Mouse (Mus musculus): ENCODE data around the gene Gm28048. TPM values are rescaled to one million over a fixed set of nuclear protein-coding genes. Genes with fewer than 3 reads are reported as not detected.

Gm28048 gene
- polyA plus RNA-seq, 1 experiment from 2014 or later, result 6.9 TPM

- Histone ChIP-seq H3K4me3 (ENCODE audit: low read depth, low read length) (peak within 1 kb of the TSS; percentile 59), H3K4me2 (ENCODE audit: low read depth, severe bottlenecking) (peak within 1 kb of the TSS; percentile 76), H3K9me3 (ENCODE audit: control insufficient read depth, low read length) (peaks cover 11% of the 10 kb centered on the region; the same call in 1 of the 2 replicates), H3K36me3 (ENCODE audit: control insufficient read depth, insufficient read depth, low read length) (0 out of 2 replicates have a peak, but pooled peaks cover 5% of the 10 kb centered on the region), H3K9ac (ENCODE audit: low read length) (peak within 1 kb of the TSS; percentile 53), H3K27me3 (ENCODE audit: control insufficient read depth, insufficient read depth, low read length) (no peaks in the 10 kb centered on the region), H3K4me1 (ENCODE audit: control insufficient read depth, insufficient read depth, low read length) (no peaks in the 10 kb centered on the region), H3K27ac (replicated peaks; ENCODE audit: low read depth, low read length) (no peak within 1 kb of the TSS)
- 51% methylated on average over 56 of the region's 56 CpGs for WGBS
- ATAC-seq (ENCODE audit: insufficient number of reproducible peaks, low FRiP score, low TSS enrichment, low read depth), result peak; percentile 73
- peak; percentile 64 for DNase-seq (ENCODE audit: low spot score)
Observed at GRCm38 (mm10) chr11:22971835-22972709, 9.8 kb downstream of the Gm28048 start, which contains the start of gene Zrsr1. Gene Zrsr1, plus strand, starts transcription at chr11:22972005.

DNA sequence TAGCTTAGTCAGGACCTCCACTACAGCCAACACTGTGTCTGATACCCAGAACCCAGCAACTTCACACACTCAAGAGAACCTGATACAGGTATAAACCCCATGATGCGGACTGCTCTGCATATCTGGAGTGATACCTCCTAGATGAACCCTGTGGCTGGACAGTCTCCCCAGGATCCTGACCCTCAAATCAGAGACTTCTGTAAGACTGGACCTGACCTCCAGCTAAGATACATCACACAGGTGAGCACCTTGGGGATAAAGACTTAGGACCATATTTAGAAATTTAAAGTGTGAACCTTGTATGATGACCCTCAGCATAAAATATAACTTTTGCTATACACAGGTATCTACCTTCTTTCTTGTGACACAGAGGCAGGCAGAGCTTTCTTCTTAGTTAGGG is 11.3 kb downstream of the Gm28048 start:
- DNase-seq (ENCODE audit: low spot score) (no peak), ATAC-seq (ENCODE audit: insufficient number of reproducible peaks, low FRiP score, low TSS enrichment, low read depth) (no peak)
- Histone ChIP-seq H3K9me3 (ENCODE audit: control insufficient read depth, low read length) (peaks cover 11% of the 10 kb centered on the region; the same call in 1 of the 2 replicates), H3K4me2 (ENCODE audit: low read depth, severe bottlenecking) (no peak overlapping the region), H3K4me1 (ENCODE audit: control insufficient read depth, insufficient read depth, low read length) (no peaks in the 10 kb centered on the region), H3K27me3 (ENCODE audit: control insufficient read depth, insufficient read depth, low read length) (no peaks in the 10 kb centered on the region), H3K27ac (replicated peaks; ENCODE audit: low read depth, low read length) (no peak overlapping the region), H3K9ac (ENCODE audit: low read length) (no peak overlapping the region), H3K4me3 (ENCODE audit: low read depth, low read length) (no peak overlapping the region), H3K36me3 (ENCODE audit: control insufficient read depth, insufficient read depth, low read length) (peaks cover 5% of the 10 kb centered on the region; the same call in 1 of the 2 replicates)
- WGBS, result 97% methylated on average over 1 of the region's 1 CpGs

GRCm38 (mm10) chr11:22969486-22969885 is 12.4 kb downstream of the Gm28048 start:
- Histone ChIP-seq H3K9me3 (ENCODE audit: control insufficient read depth, low read length) (peaks cover 11% of the 10 kb centered on the region; the same call in 1 of the 2 replicates), H3K27ac (replicated peaks; ENCODE audit: low read depth, low read length) (no peak overlapping the region), H3K9ac (ENCODE audit: low read length) (no peak overlapping the region), H3K4me1 (ENCODE audit: control insufficient read depth, insufficient read depth, low read length) (no peaks in the 10 kb centered on the region), H3K36me3 (ENCODE audit: control insufficient read depth, insufficient read depth, low read length) (peaks cover 5% of the 10 kb centered on the region; the same call in 1 of the 2 replicates), H3K4me3 (ENCODE audit: low read depth, low read length) (no peak overlapping the region), H3K4me2 (ENCODE audit: low read depth, severe bottlenecking) (no peak overlapping the region), H3K27me3 (ENCODE audit: control insufficient read depth, insufficient read depth, low read length) (no peaks in the 10 kb centered on the region)
- ATAC-seq (ENCODE audit: insufficient number of reproducible peaks, low FRiP score, low TSS enrichment, low read depth) (no peak), DNase-seq (ENCODE audit: low spot score) (no peak)
- 73% methylated on average over 6 of the region's 6 CpGs for WGBS

- no peaks in the 10 kb centered on the region for H3K27me3 ChIP-seq (ENCODE audit: control insufficient read depth, insufficient read depth, low read length)
- H3K36me3 ChIP-seq (ENCODE audit: control insufficient read depth, insufficient read depth, low read length), result no peaks in the 10 kb centered on the region; the same call in 1 of the 2 replicates
- DNase-seq (ENCODE audit: low spot score), result no peak
- H3K9ac ChIP-seq (ENCODE audit: low read length), result no peak overlapping the region
- H3K27ac ChIP-seq (replicated peaks; ENCODE audit: low read depth, low read length), result no peak overlapping the region
- H3K4me3 ChIP-seq (ENCODE audit: low read depth, low read length), result no peak overlapping the region
- WGBS, result 85% methylated on average over 4 of the region's 4 CpGs
- no peak overlapping the region for H3K4me2 ChIP-seq (ENCODE audit: low read depth, severe bottlenecking)
- no peak for ATAC-seq (ENCODE audit: insufficient number of reproducible peaks, low FRiP score, low TSS enrichment, low read depth)
- no peaks in the 10 kb centered on the region for H3K4me1 ChIP-seq (ENCODE audit: control insufficient read depth, insufficient read depth, low read length)
- no peaks in the 10 kb centered on the region for H3K9me3 ChIP-seq (ENCODE audit: control insufficient read depth, low read length)
Observed at GRCm38 (mm10) chr11:22965503-22965902, 16.4 kb downstream of the Gm28048 start.

GRCm38 (mm10) chr11:22964401-22964800 is 17.5 kb downstream of the Gm28048 start:
- Histone ChIP-seq H3K9ac (ENCODE audit: low read length) (no peak overlapping the region), H3K4me2 (ENCODE audit: low read depth, severe bottlenecking) (no peak overlapping the region), H3K4me3 (ENCODE audit: low read depth, low read length) (no peak overlapping the region), H3K27me3 (ENCODE audit: control insufficient read depth, insufficient read depth, low read length) (no peaks in the 10 kb centered on the region), H3K4me1 (ENCODE audit: control insufficient read depth, insufficient read depth, low read length) (no peaks in the 10 kb centered on the region), H3K36me3 (ENCODE audit: control insufficient read depth, insufficient read depth, low read length) (no peaks in the 10 kb centered on the region; the same call in 1 of the 2 replicates), H3K9me3 (ENCODE audit: control insufficient read depth, low read length) (no peaks in the 10 kb centered on the region), H3K27ac (replicated peaks; ENCODE audit: low read depth, low read length) (no peak overlapping the region)
- no peak for DNase-seq (ENCODE audit: low spot score)
- no peak for ATAC-seq (ENCODE audit: insufficient number of reproducible peaks, low FRiP score, low TSS enrichment, low read depth)
- 89% methylated on average over 4 of the region's 4 CpGs for WGBS

DNA sequence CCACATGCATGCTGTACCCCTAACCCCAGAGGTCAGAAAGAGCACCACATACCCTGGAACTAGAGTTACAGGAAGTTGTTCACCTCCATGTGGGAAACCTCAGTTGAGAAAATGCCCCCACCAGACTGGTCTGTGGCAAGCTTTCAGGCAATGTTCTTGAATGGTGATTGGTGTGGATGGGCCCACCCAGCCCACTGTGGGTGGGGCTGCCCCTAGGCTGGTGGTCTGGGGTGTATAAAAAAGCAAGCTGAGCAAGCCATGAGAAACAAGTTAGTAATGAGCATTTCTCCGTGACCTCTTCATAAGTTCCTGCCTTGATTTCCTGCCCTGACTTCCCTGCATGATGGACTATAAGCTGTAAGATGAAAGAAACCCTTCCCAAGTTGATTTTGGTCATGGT is 19.8 kb downstream of the Gm28048 start:
- no peak overlapping the region for H3K27ac ChIP-seq (replicated peaks; ENCODE audit: low read depth, low read length)
- 79% methylated on average over 1 of the region's 1 CpGs for WGBS
- H3K4me1 ChIP-seq (ENCODE audit: control insufficient read depth, insufficient read depth, low read length), result no peaks in the 10 kb centered on the region
- no peaks in the 10 kb centered on the region for H3K9me3 ChIP-seq (ENCODE audit: control insufficient read depth, low read length)
- DNase-seq (ENCODE audit: low spot score) (no peak), ATAC-seq (ENCODE audit: insufficient number of reproducible peaks, low FRiP score, low TSS enrichment, low read depth) (no peak)
- H3K9ac ChIP-seq (ENCODE audit: low read length), result no peak overlapping the region
- no peaks in the 10 kb centered on the region for H3K27me3 ChIP-seq (ENCODE audit: control insufficient read depth, insufficient read depth, low read length)
- no peaks in the 10 kb centered on the region; the same call in 1 of the 2 replicates for H3K36me3 ChIP-seq (ENCODE audit: control insufficient read depth, insufficient read depth, low read length)
- H3K4me2 ChIP-seq (ENCODE audit: low read depth, severe bottlenecking), result no peak overlapping the region
- H3K4me3 ChIP-seq (ENCODE audit: low read depth, low read length), result no peak overlapping the region

DNA sequence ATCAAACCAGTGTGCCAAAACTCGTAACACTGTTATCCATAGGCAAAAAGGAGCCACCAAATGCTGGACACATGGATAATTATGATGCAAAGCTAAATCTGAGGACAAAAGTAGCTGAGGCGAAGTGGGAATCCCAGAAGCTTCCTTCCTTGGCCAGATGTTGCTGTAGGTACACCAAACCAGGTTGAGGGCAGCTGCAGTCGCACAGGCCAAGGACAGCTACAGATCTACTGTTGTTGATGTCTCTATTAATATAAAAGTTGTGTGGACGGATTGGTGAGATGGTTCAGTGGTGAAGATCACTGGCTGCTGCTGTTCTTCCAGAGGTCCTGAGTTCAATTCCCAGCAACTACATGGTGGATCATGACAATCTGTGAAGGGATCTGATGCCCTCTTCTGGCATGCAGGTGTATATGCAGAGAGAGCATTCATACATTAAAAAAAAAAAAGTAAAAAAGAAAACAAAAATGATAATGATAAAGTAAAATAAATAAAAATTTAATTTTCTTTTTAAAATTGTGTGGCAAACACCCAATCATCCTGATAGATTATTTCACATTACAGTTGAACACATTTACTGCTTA is 24.0 kb downstream of the Gm28048 start:
- Histone ChIP-seq H3K4me3 (ENCODE audit: low read depth, low read length) (no peak overlapping the region), H3K9me3 (ENCODE audit: control insufficient read depth, low read length) (no peaks in the 10 kb centered on the region), H3K9ac (ENCODE audit: low read length) (no peak overlapping the region), H3K4me1 (ENCODE audit: control insufficient read depth, insufficient read depth, low read length) (no peaks in the 10 kb centered on the region), H3K36me3 (ENCODE audit: control insufficient read depth, insufficient read depth, low read length) (0 out of 2 replicates have a peak, but pooled peaks cover 2% of the 10 kb centered on the region), H3K4me2 (ENCODE audit: low read depth, severe bottlenecking) (no peak overlapping the region), H3K27me3 (ENCODE audit: control insufficient read depth, insufficient read depth, low read length) (no peaks in the 10 kb centered on the region), H3K27ac (replicated peaks; ENCODE audit: low read depth, low read length) (no peak overlapping the region)
- no peak for ATAC-seq (ENCODE audit: insufficient number of reproducible peaks, low FRiP score, low TSS enrichment, low read depth)
- 89% methylated on average over 4 of the region's 4 CpGs for WGBS
- DNase-seq (ENCODE audit: low spot score), result no peak

DNA sequence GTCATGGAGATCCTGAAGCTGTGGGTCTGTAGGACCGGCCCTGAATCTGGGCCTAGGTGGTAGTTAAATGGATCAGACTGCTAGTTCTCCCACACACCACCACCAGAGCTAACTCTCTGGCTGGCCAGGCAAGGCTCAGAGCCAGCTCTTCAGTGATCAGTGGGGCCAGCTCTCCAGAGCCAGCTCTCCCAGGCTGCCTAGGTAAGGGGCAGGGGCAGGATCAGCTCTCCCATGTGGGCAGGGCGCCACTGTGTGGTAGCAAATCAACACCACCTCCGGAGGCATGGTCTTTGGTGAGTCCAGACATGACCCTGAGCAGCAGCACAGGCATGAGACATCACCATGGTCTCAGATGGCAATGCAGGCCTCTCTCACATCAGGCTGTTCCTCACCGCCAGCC is 25.1 kb downstream of the Gm28048 start:
- ATAC-seq (ENCODE audit: insufficient number of reproducible peaks, low FRiP score, low TSS enrichment, low read depth), result no peak
- H3K36me3 ChIP-seq (ENCODE audit: control insufficient read depth, insufficient read depth, low read length), result 0 out of 2 replicates have a peak, but pooled peaks cover 2% of the 10 kb centered on the region
- no peak overlapping the region for H3K27ac ChIP-seq (replicated peaks; ENCODE audit: low read depth, low read length)
- no peaks in the 10 kb centered on the region for H3K4me1 ChIP-seq (ENCODE audit: control insufficient read depth, insufficient read depth, low read length)
- H3K4me2 ChIP-seq (ENCODE audit: low read depth, severe bottlenecking), result no peak overlapping the region
- H3K27me3 ChIP-seq (ENCODE audit: control insufficient read depth, insufficient read depth, low read length), result no peaks in the 10 kb centered on the region
- DNase-seq (ENCODE audit: low spot score), result no peak
- no peak overlapping the region for H3K9ac ChIP-seq (ENCODE audit: low read length)
- H3K9me3 ChIP-seq (ENCODE audit: control insufficient read depth, low read length), result no peaks in the 10 kb centered on the region
- 70% methylated on average over 4 of the region's 4 CpGs for WGBS
- no peak overlapping the region for H3K4me3 ChIP-seq (ENCODE audit: low read depth, low read length)

All from limb, embryonic 11.5 days (tissue).